Mouse (Mus musculus): Measurements from ENCODE around the gene Atp8b3. TPM values are rescaled to one million over a fixed set of nuclear protein-coding genes. Genes with fewer than 3 reads are reported as not detected.
A peak's percentile ranks its signal among the peaks of the same experiment; 100 is the strongest.

Gene Atp8b3
- polyA plus RNA-seq, 1 experiment: 0.11 TPM

DNA sequence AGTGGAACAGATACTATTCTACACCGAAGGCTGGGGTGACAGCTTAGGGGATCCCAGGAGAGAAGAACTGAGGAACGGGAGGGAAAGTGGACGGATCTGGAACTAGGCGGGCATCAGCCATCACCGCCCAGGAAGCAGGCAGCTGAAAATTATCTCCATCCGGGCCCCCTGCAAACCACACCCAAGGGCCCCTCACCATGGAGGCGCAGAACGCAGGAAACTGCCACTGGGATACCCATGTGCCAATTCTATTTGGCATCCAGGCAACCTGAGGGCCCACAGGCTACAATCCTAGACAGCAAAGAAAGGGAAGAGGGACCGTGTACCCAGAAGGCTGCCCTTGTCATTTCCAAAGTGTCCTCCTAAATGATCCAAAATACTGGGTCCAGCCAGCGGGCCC lies 31.5 kb upstream of the Atp8b3 start:
- TF ChIP-seq CTCF (IDR thresholded peaks at IDR 0.05; ENCODE audit: insufficient read depth, low read length) (no peak), POLR2A (IDR thresholded peaks at IDR 0.05; ENCODE audit: borderline replicate concordance, extremely low read depth, low read depth, low read length) (no peak)
- no peak for DNase-seq
- Histone ChIP-seq H3K4me3 (replicated peaks; ENCODE audit: extremely low read depth, low read depth, low read length) (no peak overlapping the region), H3K4me1 (ENCODE audit: control insufficient read depth, insufficient read depth, low read length) (0 out of 2 replicates have a peak, but pooled peaks cover 2% of the 10 kb centered on the region)
- WGBS: 77% methylated on average over 10 of the region's 10 CpGs

DNA sequence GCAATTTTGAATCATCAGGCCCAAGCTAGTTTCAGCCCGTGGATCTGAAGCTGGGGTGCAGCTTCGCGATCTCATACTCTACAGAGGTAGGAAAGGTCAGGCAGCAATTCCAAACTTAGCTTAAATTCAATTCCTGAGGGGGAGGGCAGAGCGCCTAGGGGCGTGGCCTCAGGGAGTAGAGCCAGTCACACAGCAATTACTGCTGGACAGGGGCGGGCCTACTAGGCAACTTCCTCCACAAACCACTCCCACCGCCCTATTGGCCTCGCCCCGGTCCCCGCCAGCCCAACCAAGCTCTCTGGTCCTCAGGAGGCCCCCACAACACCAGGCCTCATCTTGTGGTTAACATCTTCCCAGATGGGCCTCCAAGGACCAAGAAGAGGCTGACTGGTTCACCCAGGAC lies 30.7 kb upstream of the Atp8b3 start:
- peak; percentile 56 for DNase-seq
- Histone ChIP-seq H3K4me3 (replicated peaks; ENCODE audit: extremely low read depth, low read depth, low read length) (no peak overlapping the region), H3K4me1 (ENCODE audit: control insufficient read depth, insufficient read depth, low read length) (0 out of 2 replicates have a peak, but pooled peaks cover 2% of the 10 kb centered on the region)

DNA sequence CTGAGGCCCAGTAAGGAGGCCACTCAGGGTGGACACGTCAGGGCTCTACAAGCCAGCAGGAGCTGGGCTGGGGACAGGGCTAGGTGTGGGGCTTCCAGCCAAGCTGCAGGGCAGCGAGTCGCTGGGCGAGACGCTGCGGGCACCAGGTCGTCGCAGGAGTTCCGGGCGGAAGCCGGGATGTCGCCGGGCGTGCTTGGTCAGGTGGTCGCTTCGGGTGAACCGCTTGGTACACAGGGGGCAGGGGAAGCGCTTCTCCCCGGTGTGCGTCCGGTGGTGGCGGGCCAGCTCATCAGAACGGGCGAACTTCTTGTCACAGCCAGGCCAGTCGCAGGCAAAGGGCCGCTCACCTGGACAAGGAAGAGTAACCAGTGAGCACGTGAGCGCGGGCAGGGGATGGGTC lies 30.0 kb upstream of the Atp8b3 start:
- 0 out of 2 replicates have a peak, but pooled peaks cover 2% of the 10 kb centered on the region for H3K4me1 ChIP-seq (ENCODE audit: control insufficient read depth, insufficient read depth, low read length)
- TF ChIP-seq POLR2A (IDR thresholded peaks at IDR 0.05; ENCODE audit: borderline replicate concordance, extremely low read depth, low read depth, low read length) (no peak), CTCF (IDR thresholded peaks at IDR 0.05; ENCODE audit: insufficient read depth, low read length) (no peak)
- 93% methylated on average over 29 of the region's 29 CpGs for WGBS
- no peak for DNase-seq
- H3K4me3 ChIP-seq (replicated peaks; ENCODE audit: extremely low read depth, low read depth, low read length): no peak overlapping the region

More for the DNA sequence above, 30.7 kb upstream of the Atp8b3 start:
- TF ChIP-seq POLR2A (IDR thresholded peaks at IDR 0.05; ENCODE audit: borderline replicate concordance, extremely low read depth, low read depth, low read length) (no peak), CTCF (IDR thresholded peaks at IDR 0.05; ENCODE audit: insufficient read depth, low read length) (no peak)
- WGBS: 31% methylated on average over 10 of the region's 10 CpGs

DNA sequence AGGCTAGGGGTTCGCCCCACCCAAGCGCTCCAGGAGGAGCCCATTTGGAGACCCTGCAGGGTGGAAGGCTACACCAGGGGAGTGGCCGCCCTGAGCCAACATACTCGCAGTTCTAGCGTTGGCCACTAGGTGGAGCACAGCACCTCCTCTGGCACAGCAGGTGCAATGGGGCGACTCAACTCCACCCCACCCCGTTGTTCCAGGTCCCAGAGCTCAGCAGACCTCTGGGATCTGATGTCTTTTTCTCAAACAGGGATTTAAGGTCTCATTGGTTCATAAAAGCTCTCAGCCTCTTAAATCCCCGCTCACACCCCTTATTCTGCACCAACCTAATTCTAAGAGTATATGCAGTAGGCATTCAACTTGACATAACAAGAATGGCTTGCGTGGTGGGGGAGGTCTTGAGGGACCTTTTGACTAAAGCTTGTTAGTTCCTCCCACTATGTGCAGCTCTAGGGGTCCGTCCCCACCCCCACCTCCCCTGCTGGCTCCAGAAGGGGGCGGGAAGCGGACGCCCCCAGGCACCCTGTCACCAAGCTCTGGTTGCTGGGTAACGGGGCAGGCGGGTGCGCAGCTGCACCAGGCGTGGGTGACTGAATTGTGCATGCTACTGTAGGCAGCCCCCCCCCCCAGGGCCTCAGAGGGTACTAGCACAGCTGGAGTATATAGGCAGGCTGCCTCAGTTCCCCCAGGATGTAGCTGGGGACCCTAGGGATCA lies 27.6 kb upstream of the Atp8b3 start:
- 29% methylated on average over 17 of the region's 17 CpGs for WGBS
- peak; percentile 91 for DNase-seq
- H3K4me1 ChIP-seq (ENCODE audit: control insufficient read depth, insufficient read depth, low read length): 0 out of 2 replicates have a peak, but pooled peaks cover 2% of the 10 kb centered on the region
- H3K4me3 ChIP-seq (replicated peaks; ENCODE audit: extremely low read depth, low read depth, low read length): no peak overlapping the region
- no peak for TF ChIP-seq POLR2A (IDR thresholded peaks at IDR 0.05; ENCODE audit: borderline replicate concordance, extremely low read depth, low read depth, low read length)
- TF ChIP-seq CTCF (IDR thresholded peaks at IDR 0.05; ENCODE audit: insufficient read depth, low read length): peak; percentile 93

- Histone ChIP-seq H3K4me1 (ENCODE audit: control insufficient read depth, insufficient read depth, low read length) (peaks cover 29% of the 10 kb centered on the region), H3K4me3 (replicated peaks; ENCODE audit: extremely low read depth, low read depth, low read length) (peak within 1 kb of the TSS; percentile 85)
- WGBS: under 1% methylated on average over 72 of the region's 72 CpGs
- peak; percentile 92 for DNase-seq
- TF ChIP-seq CTCF (IDR thresholded peaks at IDR 0.05; ENCODE audit: insufficient read depth, low read length): peak; percentile 68
- peak; percentile 45; the same call in 1 of the 2 replicates for TF ChIP-seq POLR2A (IDR thresholded peaks at IDR 0.05; ENCODE audit: borderline replicate concordance, extremely low read depth, low read depth, low read length)
Measured at GRCm38 (mm10) chr10:80561116-80561944, 22.4 kb upstream of the Atp8b3 start, which contains the start of gene Rexo1. TSS of gene Rexo1 (minus strand) at chr10:80561560.

DNA sequence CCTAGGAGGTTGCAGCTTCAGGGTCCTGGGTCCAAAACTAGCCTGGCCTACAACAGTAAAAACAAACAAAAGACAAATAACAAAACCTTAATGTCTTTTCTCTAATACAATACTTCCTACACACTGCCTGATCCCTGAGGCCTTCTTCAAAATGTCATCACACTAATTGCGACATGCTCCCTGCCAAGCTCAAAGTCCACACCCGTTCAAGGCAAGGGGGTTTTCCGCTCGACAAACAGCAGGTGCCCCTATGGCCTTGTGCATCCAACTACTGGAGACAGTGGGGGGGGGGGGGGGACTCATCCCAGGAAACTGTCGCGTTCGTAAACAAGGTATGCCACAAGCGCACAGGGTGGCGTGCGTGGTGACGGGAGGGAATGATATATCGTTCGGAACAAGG lies 21.7 kb upstream of the Atp8b3 start:
- TF ChIP-seq POLR2A (IDR thresholded peaks at IDR 0.05; ENCODE audit: borderline replicate concordance, extremely low read depth, low read depth, low read length) (no peak), CTCF (IDR thresholded peaks at IDR 0.05; ENCODE audit: insufficient read depth, low read length) (no peak)
- Histone ChIP-seq H3K4me1 (ENCODE audit: control insufficient read depth, insufficient read depth, low read length) (peaks cover 29% of the 10 kb centered on the region), H3K4me3 (replicated peaks; ENCODE audit: extremely low read depth, low read depth, low read length) (peak overlapping the region; percentile 85)
- WGBS: under 1% methylated on average over 13 of the region's 13 CpGs
- DNase-seq: no peak

DNA sequence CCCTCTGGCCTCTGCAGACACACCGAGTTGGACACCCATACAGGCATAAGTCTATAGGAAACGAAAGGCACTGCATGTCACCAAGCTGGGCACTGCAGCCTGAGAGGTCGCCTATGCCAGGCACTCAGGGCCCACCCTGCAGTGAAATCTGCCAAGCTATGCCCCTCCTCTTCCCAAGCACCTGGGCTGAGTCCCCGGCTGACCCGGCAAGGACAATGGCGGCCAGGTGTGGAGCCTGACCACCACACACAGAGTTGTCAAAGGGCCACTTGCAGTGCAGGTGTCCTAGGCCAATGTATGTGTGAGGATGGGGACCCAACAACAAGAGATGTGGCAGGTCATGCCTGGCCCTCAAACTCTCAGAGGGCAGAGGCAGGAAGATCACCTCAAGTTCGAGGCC lies 20.5 kb upstream of the Atp8b3 start:
- no peak for DNase-seq
- TF ChIP-seq POLR2A (IDR thresholded peaks at IDR 0.05; ENCODE audit: borderline replicate concordance, extremely low read depth, low read depth, low read length) (no peak), CTCF (IDR thresholded peaks at IDR 0.05; ENCODE audit: insufficient read depth, low read length) (no peak)
- Histone ChIP-seq H3K4me1 (ENCODE audit: control insufficient read depth, insufficient read depth, low read length) (peaks cover 29% of the 10 kb centered on the region), H3K4me3 (replicated peaks; ENCODE audit: extremely low read depth, low read depth, low read length) (no peak overlapping the region)
- WGBS: 85% methylated on average over 7 of the region's 7 CpGs

DNA sequence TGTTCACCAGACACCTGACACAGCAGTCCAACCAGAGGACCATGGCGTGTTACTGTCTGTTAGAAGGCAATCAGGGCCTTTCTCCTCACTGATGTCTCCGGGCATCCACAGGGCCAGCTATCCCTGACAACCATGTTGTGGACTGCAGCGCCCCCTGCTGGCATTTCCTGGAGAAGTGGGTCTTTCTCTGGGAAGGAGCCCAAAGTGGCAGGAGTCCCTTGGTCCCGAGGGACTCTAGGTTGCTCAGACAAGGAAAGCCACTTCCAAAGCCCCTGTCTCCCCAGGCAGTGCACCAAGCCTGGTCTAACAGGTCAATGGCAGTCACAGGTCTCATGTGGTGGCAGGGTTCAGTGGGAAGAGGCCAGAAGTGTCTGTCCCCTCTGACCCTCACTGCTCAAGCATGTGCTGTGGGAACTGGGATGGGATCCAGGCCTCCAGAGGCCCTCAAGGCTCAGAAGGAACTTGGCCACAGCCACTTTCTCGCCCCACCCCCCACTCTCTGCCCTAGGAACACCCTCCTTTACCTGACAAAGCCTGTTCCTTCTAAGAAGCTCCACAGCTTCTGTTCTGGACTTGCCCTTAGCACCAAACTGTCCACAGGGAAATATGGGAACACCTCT lies 18.5 kb upstream of the Atp8b3 start:
- peak; percentile 82 for DNase-seq
- TF ChIP-seq POLR2A (IDR thresholded peaks at IDR 0.05; ENCODE audit: borderline replicate concordance, extremely low read depth, low read depth, low read length) (no peak), CTCF (IDR thresholded peaks at IDR 0.05; ENCODE audit: insufficient read depth, low read length) (peak; percentile 66)
- H3K4me1 ChIP-seq (ENCODE audit: control insufficient read depth, insufficient read depth, low read length): peaks cover 29% of the 10 kb centered on the region
- H3K4me3 ChIP-seq (replicated peaks; ENCODE audit: extremely low read depth, low read depth, low read length): no peak overlapping the region
- WGBS: 26% methylated on average over 5 of the region's 5 CpGs

- TF ChIP-seq CTCF (IDR thresholded peaks at IDR 0.05; ENCODE audit: insufficient read depth, low read length) (no peak), POLR2A (IDR thresholded peaks at IDR 0.05; ENCODE audit: borderline replicate concordance, extremely low read depth, low read depth, low read length) (no peak)
- DNase-seq: no peak
- no peak overlapping the region for H3K4me3 ChIP-seq (replicated peaks; ENCODE audit: extremely low read depth, low read depth, low read length)
- WGBS: 83% methylated on average over 6 of the region's 6 CpGs
- peaks cover 15% of the 10 kb centered on the region for H3K4me1 ChIP-seq (ENCODE audit: control insufficient read depth, insufficient read depth, low read length)
Measured at GRCm38 (mm10) chr10:80553997-80554396, 15.1 kb upstream of the Atp8b3 start.

Data from lung, adult 2 months (tissue).